Mouse (Mus musculus) ES-E14 (cell line): ENCODE measurements around the gene Slc24a5. TPM values are rescaled to one million over a fixed set of nuclear protein-coding genes. Genes with fewer than 3 reads are reported as not detected.

Experiments used
- DNase-seq: peaks from one replicate; pipeline ENCODE4 v3.0.0-alpha.2; 2013; ENCODE audit warnings: low read depth, low spot score
- H3K27ac ChIP-seq: 2 replicates; pipeline ENCODE4 v1.5.1; 2012; ENCODE audit warnings: low read depth, mild to moderate bottlenecking, low read length, moderate library complexity, mixed read lengths; ENCODE audit not compliant: poor library complexity, insufficient read depth, severe bottlenecking
- H3K36me3 ChIP-seq: 2 replicates; pipeline ENCODE4 v1.6.1; 2012; ENCODE audit warnings: mild to moderate bottlenecking, low read length, moderate library complexity, mixed read lengths; ENCODE audit not compliant: control insufficient read depth, poor library complexity, insufficient read depth, severe bottlenecking
- H3K4me1 ChIP-seq, 2 experiments: fragments of 150-350 bp in 1 of 2; sonication (generic) in 1 of 2; 2 replicates each; pipeline ENCODE4 v1.6.1; 2012; ENCODE audit warnings: low read length in 2 of 2, mild to moderate bottlenecking in 1 of 2, mixed read lengths in 1 of 2; ENCODE audit not compliant: control insufficient read depth in 2 of 2, insufficient read depth in 2 of 2, poor library complexity in 1 of 2
- H3K4me3 ChIP-seq, 2 experiments: fragments of 150-350 bp in 1 of 2; sonication (generic) in 1 of 2; 2 replicates each; pipeline ENCODE4 v1.5.1; 2012; ENCODE audit warnings: low read length in 2 of 2, low read depth in 1 of 2, mild to moderate bottlenecking in 1 of 2, mixed read lengths in 1 of 2; ENCODE audit not compliant: insufficient read depth in 1 of 2, poor library complexity in 1 of 2, severe bottlenecking in 1 of 2
- H3K9ac ChIP-seq: 2 replicates; pipeline ENCODE4 v1.6.1; 2012; ENCODE audit warnings: low read depth, mild to moderate bottlenecking, low read length, mixed read lengths; ENCODE audit not compliant: poor library complexity, insufficient read depth, severe bottlenecking
- H3K9me3 ChIP-seq: fragments of 150-350 bp; sonication (generic); 2 replicates; pipeline ENCODE4 v1.6.1; 2012; ENCODE audit warnings: low read depth, mild to moderate bottlenecking, low read length; ENCODE audit not compliant: control insufficient read depth, insufficient read depth
- CHD2 ChIP-seq: IDR thresholded peaks from 2 replicates; pipeline ENCODE4 v1.6.1; 2014; ENCODE audit warnings: mild to moderate bottlenecking, low read depth, low read length, inconsistent platforms
- HCFC1 ChIP-seq: IDR thresholded peaks from 2 replicates; pipeline ENCODE4 v1.6.1; 2012; ENCODE audit warnings: low read length, inconsistent platforms, borderline replicate concordance; ENCODE audit not compliant: insufficient read depth
- MAFK ChIP-seq: IDR thresholded peaks from 2 replicates; pipeline ENCODE4 v1.6.1; 2014; ENCODE audit warnings: mild to moderate bottlenecking, low read depth, low read length, inconsistent platforms; ENCODE audit not compliant: insufficient read depth
- ZC3H11A ChIP-seq: IDR thresholded peaks from 2 replicates; pipeline ENCODE4 v1.6.1; 2012; ENCODE audit warnings: low read depth, mild to moderate bottlenecking, inconsistent platforms, low read length, borderline replicate concordance
- ZNF384 ChIP-seq: IDR thresholded peaks from 2 replicates; pipeline ENCODE4 v1.6.1; 2012; ENCODE audit warnings: low read depth, low read length, inconsistent platforms
- in situ Hi-C, 2 experiments: fragments of 600-800 bp; cut with MboI; formaldehyde crosslinking; loops; one replicate each; pipeline ENCODE4 v1.15.1; 2025; ENCODE audit warnings: low sequenced_read_pairs in 2 of 2, inconsistent platforms in 1 of 2; ENCODE audit not compliant: unreplicated experiment in 2 of 2
- total RNA-seq: library from RNA; depleted of rRNA; stranded (reverse); fragments of 300-350 nt; gene quantifications from 2 replicates; pipeline ENCODE4 v1.2.3, GENCODE M21; 2012

Gene Slc24a5
- total RNA-seq, 1 experiment, result 1.7 TPM

GRCm38 (mm10) chr2:125055316-125055903, 12.5 kb upstream of the Slc24a5 start:
- no peak for DNase-seq
- no peak overlapping the region for H3K4me3 ChIP-seq
- in situ Hi-C loops, result loop anchor here (10.0 kb wide), 1 partner anchor 139 kb away; no protein-coding TSS in a partner anchor
- H3K27ac ChIP-seq, result no peak overlapping the region
- no peaks in the 10 kb centered on the region for H3K4me1 ChIP-seq
- TF ChIP-seq MAFK, result no peak
- peak; percentile 78 for TF ChIP-seq ZC3H11A
- no peak for TF ChIP-seq CHD2
- no peak for TF ChIP-seq HCFC1
- no peak for TF ChIP-seq ZNF384
- H3K9me3 ChIP-seq, result no peaks in the 10 kb centered on the region
- H3K9ac ChIP-seq, result no peak overlapping the region
- H3K36me3 ChIP-seq, result no peaks in the 10 kb centered on the region

- no peak for DNase-seq
- Histone ChIP-seq H3K9me3 (no peaks in the 10 kb centered on the region), H3K36me3 (no peaks in the 10 kb centered on the region), H3K4me1 (no peaks in the 10 kb centered on the region), H3K27ac (no peak overlapping the region), H3K9ac (no peak overlapping the region), H3K4me3 (no peak overlapping the region)
- no peak for TF ChIP-seq MAFK
- TF ChIP-seq HCFC1, result no peak
- TF ChIP-seq ZC3H11A, result no peak
- TF ChIP-seq CHD2, result no peak
- TF ChIP-seq ZNF384, result no peak
- in situ Hi-C loops, result loop anchor here (10.0 kb wide), 1 partner anchor 137 kb away; no protein-coding TSS in a partner anchor
These were observed 10.6 kb upstream of the Slc24a5 start for GRCm38 (mm10) chr2:125057250-125057815.

- Histone ChIP-seq H3K36me3 (no peaks in the 10 kb centered on the region), H3K9me3 (no peaks in the 10 kb centered on the region), H3K4me1 (no peaks in the 10 kb centered on the region), H3K9ac (no peak overlapping the region), H3K4me3 (no peak overlapping the region), H3K27ac (no peak overlapping the region)
- no peak for DNase-seq
- in situ Hi-C loops, result no loop called here
- TF ChIP-seq MAFK, result no peak
- TF ChIP-seq ZC3H11A, result no peak
- no peak for TF ChIP-seq HCFC1
- no peak for TF ChIP-seq CHD2
These were observed 6.5 kb upstream of the Slc24a5 start for GRCm38 (mm10) chr2:125061451-125061850.

GRCm38 (mm10) chr2:125062944-125063343, 5.0 kb upstream of the Slc24a5 start:
- no peak for DNase-seq
- Histone ChIP-seq H3K4me3 (no peak overlapping the region), H3K36me3 (no peaks in the 10 kb centered on the region), H3K27ac (no peak overlapping the region), H3K4me1 (peaks cover 0 to 1% of the 10 kb centered on the region in 2 experiments; a peak in 1 of 4 replicates), H3K9ac (no peak overlapping the region), H3K9me3 (no peaks in the 10 kb centered on the region)
- TF ChIP-seq ZNF384 (no peak), HCFC1 (no peak), MAFK (no peak), ZC3H11A (no peak), CHD2 (no peak)
- in situ Hi-C loops, result no loop called here
